Mouse (Mus musculus): ENCODE results near the gene Samd14. TPM values are rescaled to one million over a fixed set of nuclear protein-coding genes. Genes with fewer than 3 reads are reported as not detected.
A peak's percentile ranks its signal among the peaks of the same experiment; 100 is the strongest.

Gene Samd14
- polyA plus RNA-seq, 1 experiment: 14.2 TPM

DNA sequence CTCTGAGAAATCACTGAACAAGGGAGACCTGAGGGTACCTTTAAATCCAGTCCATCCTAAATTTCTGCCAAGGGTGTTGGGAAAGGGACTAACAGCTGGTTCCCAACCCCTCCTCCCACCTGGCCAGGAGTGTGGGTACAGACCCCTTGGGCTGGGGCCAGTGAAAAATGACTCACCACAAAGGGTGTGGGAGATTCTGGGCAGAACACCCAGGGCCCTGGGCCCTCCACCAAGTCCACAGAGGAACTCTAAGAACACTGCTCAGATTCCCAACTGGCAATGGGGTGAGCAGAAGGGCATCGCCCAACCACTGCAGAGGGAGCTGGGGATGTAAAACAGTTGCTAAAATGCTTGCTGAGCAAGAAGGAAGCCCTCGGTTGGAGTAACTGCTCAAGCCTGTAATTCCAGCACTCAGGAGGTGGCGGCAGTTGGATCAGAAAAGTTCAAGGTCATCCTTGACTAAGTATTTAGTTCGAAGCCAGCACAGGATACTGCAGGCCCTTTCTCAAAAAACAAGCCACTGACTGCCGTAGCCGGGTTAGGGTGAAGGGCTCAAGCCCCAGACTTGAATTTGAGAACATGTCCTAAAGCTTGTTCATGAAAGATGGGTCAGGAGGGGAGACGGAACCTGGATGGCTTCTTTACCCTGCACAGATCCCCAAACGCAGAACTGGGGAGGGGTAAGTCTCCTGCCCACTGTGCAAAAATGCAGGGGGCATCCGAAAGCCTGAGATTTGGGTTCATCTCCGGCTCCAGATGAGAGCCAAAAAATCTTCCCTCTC, 20.7 kb upstream of the Samd14 start:
- peak overlapping the region; percentile 54 for H3K4me3 ChIP-seq (ENCODE audit: insufficient read depth, low read length)
- H3K4me1 ChIP-seq (ENCODE audit: control insufficient read depth, insufficient read depth, low read length): peaks cover 5% of the 10 kb centered on the region; the same call in 1 of the 2 replicates
- H3K27ac ChIP-seq (ENCODE audit: insufficient read depth, low read length): peak overlapping the region; percentile 85
- TF ChIP-seq CTCF (IDR thresholded peaks at IDR 0.05; ENCODE audit: borderline replicate concordance, insufficient read depth, low read length) (no peak), POLR2A (IDR thresholded peaks at IDR 0.05; ENCODE audit: low read depth, low read length) (no peak)

DNA sequence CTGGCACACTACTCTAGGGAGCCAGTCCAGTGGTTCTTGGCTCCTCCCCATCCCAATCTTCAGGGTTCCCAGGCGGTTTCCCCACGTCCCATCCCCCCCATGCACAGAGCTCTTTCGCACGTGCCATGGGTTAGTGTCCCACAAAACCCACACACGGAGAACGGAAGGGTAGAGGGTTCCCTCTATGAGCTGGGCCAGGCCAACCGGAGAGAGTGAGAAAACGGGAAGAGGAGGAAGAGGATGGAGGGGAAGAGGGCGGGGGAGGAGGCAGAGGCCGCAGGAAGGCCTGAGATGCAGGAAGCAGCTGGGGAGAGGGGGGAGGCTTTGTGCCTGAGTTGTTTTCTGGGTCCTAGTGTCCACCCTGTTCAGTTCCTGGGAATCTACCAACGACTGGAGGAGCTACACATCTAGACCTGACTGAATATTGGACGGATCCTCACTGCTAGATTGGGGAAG, 20.1 kb upstream of the Samd14 start:
- H3K27ac ChIP-seq (ENCODE audit: insufficient read depth, low read length): peak overlapping the region; percentile 85
- peaks cover 5% of the 10 kb centered on the region for H3K4me1 ChIP-seq (ENCODE audit: control insufficient read depth, insufficient read depth, low read length)
- peak overlapping the region; percentile 54 for H3K4me3 ChIP-seq (ENCODE audit: insufficient read depth, low read length)
- TF ChIP-seq POLR2A (IDR thresholded peaks at IDR 0.05; ENCODE audit: low read depth, low read length) (peak; percentile 72; the same call in 1 of the 2 replicates), CTCF (IDR thresholded peaks at IDR 0.05; ENCODE audit: borderline replicate concordance, insufficient read depth, low read length) (no peak)

DNA sequence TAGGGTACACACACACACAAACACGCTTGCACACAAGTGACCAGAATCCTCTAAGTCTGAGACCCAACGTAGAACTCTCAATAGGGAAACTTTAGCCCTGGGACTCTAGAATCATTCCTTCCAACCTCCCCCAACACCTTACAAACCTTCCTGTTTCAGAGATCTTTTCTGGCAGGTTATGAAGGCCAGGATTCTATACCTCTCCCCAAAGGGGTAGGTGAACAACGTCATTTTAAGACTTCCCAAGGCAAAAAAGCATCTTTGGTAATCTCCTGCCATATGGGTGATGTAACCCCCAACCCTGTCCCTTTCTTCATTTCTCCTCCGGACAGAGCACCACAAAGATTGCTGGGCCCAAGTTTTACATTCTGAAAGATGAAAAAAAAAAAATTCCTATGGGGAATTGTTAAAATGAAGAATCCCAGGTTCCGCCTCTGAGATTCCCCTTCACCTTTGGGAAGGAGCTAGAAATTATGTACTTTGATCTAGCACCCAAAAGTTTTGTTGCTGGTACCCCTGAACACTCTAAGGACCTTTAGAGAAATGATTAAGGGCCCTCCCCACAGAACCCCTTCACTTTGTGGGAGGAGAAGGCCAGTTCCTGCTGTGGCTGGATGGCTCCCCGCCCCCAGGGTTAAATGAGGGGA, 19.5 kb upstream of the Samd14 start:
- TF ChIP-seq POLR2A (IDR thresholded peaks at IDR 0.05; ENCODE audit: low read depth, low read length) (no peak), CTCF (IDR thresholded peaks at IDR 0.05; ENCODE audit: borderline replicate concordance, insufficient read depth, low read length) (no peak)
- peak overlapping the region; percentile 85 for H3K27ac ChIP-seq (ENCODE audit: insufficient read depth, low read length)
- H3K4me3 ChIP-seq (ENCODE audit: insufficient read depth, low read length): peak overlapping the region; percentile 31
- peaks cover 10% of the 10 kb centered on the region for H3K4me1 ChIP-seq (ENCODE audit: control insufficient read depth, insufficient read depth, low read length)

DNA sequence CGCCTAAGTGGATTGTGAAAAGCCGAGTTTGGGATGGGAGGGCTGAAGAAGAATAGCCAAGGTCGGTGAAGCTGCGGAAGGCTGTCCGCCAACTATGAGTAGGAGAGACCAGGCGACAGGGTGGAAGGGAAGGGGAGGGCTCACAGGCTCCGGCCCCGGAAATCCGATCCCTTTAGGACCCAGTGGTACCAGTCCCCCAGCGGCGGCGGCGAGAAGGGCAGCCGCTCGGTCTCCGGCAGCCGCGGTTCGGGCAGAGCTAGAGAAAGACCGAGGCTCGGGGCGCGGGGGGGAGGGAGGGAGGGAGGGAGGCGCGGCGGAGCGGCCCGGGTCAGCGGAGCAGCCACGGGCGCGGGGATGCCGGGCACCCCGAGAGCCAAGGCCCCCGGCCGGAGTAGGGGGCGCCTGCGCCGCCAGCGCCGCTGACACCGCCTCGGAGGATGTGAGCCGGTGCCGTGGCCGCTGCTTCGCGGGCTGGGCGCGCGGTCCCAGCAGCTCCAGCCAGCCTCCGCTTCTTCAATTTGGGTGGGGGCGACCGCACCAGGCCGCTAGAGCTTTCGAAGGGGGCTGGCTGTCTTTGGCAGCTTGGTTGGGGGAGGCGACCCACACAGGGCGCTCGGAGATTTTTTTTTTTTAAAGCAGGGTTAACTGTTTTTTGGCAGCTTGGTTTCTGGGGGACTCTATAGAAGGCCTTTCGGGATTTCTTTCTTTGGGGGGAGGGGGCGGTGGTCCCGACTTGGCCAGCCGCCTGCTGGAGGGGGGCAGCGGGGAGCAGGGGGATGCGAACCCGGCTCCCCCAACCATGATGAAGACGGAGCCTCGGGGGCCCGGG, 18.7 kb upstream of the Samd14 start, which contains the start of gene Ppp1r9b:
Gene Ppp1r9b (plus strand): TSS at position 287 of the 829 bp plus-strand sequence.
- H3K27ac ChIP-seq (ENCODE audit: insufficient read depth, low read length): peak within 1 kb of the TSS; percentile 85
- TF ChIP-seq POLR2A (IDR thresholded peaks at IDR 0.05; ENCODE audit: low read depth, low read length) (peak; percentile 82), CTCF (IDR thresholded peaks at IDR 0.05; ENCODE audit: borderline replicate concordance, insufficient read depth, low read length) (no peak)
- peaks cover 11% of the 10 kb centered on the region for H3K4me1 ChIP-seq (ENCODE audit: control insufficient read depth, insufficient read depth, low read length)
- peak within 1 kb of the TSS; percentile 67 for H3K4me3 ChIP-seq (ENCODE audit: insufficient read depth, low read length)

DNA sequence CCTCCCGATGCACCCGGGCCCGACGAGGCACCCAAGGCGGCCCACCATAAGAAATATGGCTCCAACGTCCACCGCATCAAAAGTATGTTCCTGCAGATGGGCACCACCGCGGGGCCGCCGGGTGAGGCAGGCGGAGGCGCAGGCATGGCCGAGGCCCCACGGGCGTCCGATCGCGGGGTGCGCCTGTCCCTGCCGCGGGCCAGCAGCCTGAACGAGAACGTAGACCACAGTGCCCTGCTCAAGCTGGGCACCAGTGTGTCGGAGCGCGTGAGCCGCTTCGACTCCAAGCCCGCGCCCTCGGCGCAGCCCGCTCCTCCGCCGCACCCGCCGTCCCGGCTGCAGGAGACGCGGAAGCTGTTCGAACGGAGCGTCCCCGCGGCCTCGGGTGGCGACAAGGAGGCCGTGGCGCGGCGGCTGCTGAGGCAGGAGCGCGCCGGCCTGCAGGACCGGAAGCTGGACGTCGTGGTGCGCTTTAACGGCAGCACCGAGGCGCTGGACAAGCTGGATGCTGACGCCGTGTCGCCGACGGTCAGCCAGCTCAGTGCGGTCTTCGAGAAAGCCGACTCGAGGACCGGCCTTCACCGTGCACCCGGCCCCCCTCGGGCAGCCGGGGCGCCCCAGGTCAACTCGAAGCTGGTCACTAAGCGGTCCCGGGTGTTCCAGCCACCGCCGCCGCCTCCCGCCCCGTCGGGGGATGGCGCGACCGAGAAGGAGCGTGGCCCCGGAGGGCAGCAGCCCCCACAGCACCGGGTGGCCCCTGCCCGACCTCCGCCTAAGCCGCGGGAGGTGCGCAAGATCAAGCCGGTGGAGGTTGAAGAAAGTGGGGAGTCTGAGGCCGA, 17.8 kb upstream of the Samd14 start:
- peak overlapping the region; percentile 67 for H3K4me3 ChIP-seq (ENCODE audit: insufficient read depth, low read length)
- peaks cover 11% of the 10 kb centered on the region for H3K4me1 ChIP-seq (ENCODE audit: control insufficient read depth, insufficient read depth, low read length)
- TF ChIP-seq CTCF (IDR thresholded peaks at IDR 0.05; ENCODE audit: borderline replicate concordance, insufficient read depth, low read length) (no peak), POLR2A (IDR thresholded peaks at IDR 0.05; ENCODE audit: low read depth, low read length) (no peak)
- peak overlapping the region; percentile 17 for H3K27ac ChIP-seq (ENCODE audit: insufficient read depth, low read length)

DNA sequence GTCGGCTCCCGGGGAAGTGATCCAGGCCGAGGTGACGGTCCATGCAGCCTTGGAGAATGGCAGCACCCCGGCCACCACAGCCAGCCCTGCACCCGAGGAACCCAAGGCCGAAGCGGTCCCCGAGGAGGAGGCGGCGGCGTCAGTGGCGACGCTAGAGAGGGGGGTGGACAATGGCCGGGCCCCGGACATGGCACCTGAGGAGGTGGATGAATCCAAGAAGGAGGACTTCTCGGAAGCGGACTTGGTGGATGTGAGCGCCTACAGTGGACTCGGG, 17.3 kb upstream of the Samd14 start:
- Histone ChIP-seq H3K4me1 (ENCODE audit: control insufficient read depth, insufficient read depth, low read length) (peaks cover 11% of the 10 kb centered on the region), H3K27ac (ENCODE audit: insufficient read depth, low read length) (no peak overlapping the region; the same call in 1 of the 2 replicates), H3K4me3 (ENCODE audit: insufficient read depth, low read length) (peak overlapping the region; percentile 67)
- TF ChIP-seq POLR2A (IDR thresholded peaks at IDR 0.05; ENCODE audit: low read depth, low read length) (no peak), CTCF (IDR thresholded peaks at IDR 0.05; ENCODE audit: borderline replicate concordance, insufficient read depth, low read length) (no peak)

DNA sequence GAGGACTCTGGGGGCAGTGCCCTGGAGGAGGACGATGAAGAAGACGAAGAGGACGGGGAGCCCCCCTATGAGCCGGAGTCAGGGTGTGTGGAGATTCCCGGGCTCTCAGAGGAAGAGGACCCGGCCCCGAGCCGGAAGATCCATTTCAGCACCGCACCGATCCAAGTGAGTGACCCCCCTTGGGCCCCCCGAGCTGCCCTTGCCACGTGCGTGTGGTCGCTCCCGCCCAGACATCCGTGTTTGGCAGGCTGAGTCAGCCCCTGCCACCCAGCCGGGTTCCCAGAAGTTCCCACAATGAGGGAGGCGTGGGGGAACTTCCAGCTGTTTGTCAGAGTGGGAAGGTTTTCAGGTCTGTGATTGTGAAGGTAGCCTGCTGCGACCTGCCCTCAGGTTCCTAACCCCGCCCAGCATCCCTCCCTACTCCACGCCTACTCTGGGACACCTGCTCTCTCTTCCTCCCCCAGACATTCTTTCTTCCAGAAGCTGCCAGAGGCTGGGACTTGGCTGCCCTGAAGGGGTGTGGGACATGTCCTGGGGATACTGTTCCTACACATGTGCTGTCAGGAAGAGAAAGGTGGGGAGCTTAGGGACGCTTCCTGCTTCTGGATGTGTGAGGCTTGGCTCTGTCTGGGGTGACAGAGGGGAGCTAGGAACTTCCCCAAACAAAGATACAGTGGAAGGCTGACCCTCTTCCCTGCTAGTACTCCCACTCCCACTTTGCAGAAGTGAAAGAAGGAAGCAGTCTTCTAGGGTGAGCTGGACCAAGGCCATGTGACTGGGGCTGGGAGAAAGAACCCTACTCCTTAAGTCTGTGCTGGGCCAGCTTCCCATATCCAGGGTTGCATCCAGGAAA, 16.7 kb upstream of the Samd14 start:
- TF ChIP-seq CTCF (IDR thresholded peaks at IDR 0.05; ENCODE audit: borderline replicate concordance, insufficient read depth, low read length) (no peak), POLR2A (IDR thresholded peaks at IDR 0.05; ENCODE audit: low read depth, low read length) (no peak)
- H3K27ac ChIP-seq (ENCODE audit: insufficient read depth, low read length): no peak overlapping the region; the same call in 1 of the 2 replicates
- H3K4me3 ChIP-seq (ENCODE audit: insufficient read depth, low read length): peak overlapping the region; percentile 67
- peaks cover 11% of the 10 kb centered on the region for H3K4me1 ChIP-seq (ENCODE audit: control insufficient read depth, insufficient read depth, low read length)

DNA sequence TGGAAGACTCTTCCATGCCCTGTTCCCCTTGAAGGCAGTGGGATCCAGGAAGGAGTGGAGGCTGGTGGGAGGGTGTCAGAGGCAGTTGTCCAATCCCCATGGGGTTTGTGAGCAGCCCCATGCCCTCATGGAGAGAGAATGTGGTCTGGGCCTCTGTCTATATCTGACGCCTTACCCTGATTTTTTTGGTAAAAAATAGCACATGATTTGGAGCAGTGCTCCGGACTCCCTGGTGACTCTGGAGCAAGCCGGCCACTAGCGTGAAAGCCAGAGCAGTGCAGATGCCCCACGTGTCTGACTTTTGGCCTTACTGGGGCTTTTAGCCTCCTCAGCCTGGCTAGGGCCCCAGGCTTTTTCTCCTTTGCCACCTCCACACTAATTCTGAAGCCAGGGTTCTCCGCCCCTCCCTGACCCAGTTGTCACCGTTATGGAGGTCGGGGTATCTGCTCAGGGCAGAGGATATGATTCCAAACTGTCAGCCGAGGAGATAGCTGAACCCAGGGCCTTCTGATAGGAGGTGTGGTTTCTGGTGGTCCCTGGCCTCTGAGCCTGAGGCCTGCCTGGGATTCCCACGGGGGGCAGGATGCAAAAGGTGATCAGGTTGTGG, 15.4 kb upstream of the Samd14 start:
- TF ChIP-seq CTCF (IDR thresholded peaks at IDR 0.05; ENCODE audit: borderline replicate concordance, insufficient read depth, low read length) (no peak), POLR2A (IDR thresholded peaks at IDR 0.05; ENCODE audit: low read depth, low read length) (no peak)
- H3K27ac ChIP-seq (ENCODE audit: insufficient read depth, low read length): no peak overlapping the region
- H3K4me3 ChIP-seq (ENCODE audit: insufficient read depth, low read length): peak overlapping the region; percentile 67
- peaks cover 11% of the 10 kb centered on the region for H3K4me1 ChIP-seq (ENCODE audit: control insufficient read depth, insufficient read depth, low read length)

Measured in embryonic fibroblast, embryonic 13.5 days (primary cell).